Mouse (Mus musculus): ENCODE measurements around the gene Ddx20. TPM values are rescaled to one million over a fixed set of nuclear protein-coding genes. Genes with fewer than 3 reads are reported as not detected.
A peak's percentile ranks its signal among the peaks of the same experiment; 100 is the strongest.

Ddx20 gene
- polyA plus RNA-seq, 1 experiment from 2014 or later: 27.6 TPM

DNA sequence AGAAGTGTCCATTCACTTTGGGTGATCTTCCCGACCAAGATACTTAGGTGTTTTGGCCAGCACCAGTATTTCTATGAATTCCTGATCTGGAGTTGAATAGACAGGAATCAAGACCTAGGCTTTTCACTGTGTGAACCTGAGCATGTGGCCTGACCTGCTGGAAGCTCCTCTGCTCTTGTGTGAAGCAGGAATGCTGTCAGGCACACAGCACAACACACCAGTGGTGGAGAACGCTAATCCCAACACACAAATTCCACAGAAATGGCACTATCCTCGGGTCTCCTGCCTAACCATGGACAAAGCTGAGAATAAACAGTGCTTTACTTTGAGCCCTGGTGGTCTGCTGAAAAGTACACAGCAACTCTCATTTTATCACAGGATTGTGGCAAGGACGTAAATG lies 33.1 kb upstream of the Ddx20 start:
- 70% methylated on average over 4 of the region's 4 CpGs for WGBS
- H3K4me2 ChIP-seq (ENCODE audit: low read depth, low read length): no peak overlapping the region
- no peak overlapping the region for H3K9ac ChIP-seq (ENCODE audit: low read depth, low read length)
- H3K27ac ChIP-seq (replicated peaks; ENCODE audit: low read depth, low read length): no peak overlapping the region
- H3K4me1 ChIP-seq (ENCODE audit: control insufficient read depth, insufficient read depth, low read length): peaks cover 9% of the 10 kb centered on the region; the same call in 1 of the 2 replicates
- H3K27me3 ChIP-seq (replicated peaks; ENCODE audit: control insufficient read depth, insufficient read depth, low read length): no peaks in the 10 kb centered on the region
- no peaks in the 10 kb centered on the region for H3K9me3 ChIP-seq (ENCODE audit: control insufficient read depth, low read length)
- DNase-seq (ENCODE audit: low spot score) (no peak), ATAC-seq (ENCODE audit: low read depth) (no peak)
- no peaks in the 10 kb centered on the region for H3K36me3 ChIP-seq (ENCODE audit: control insufficient read depth, insufficient read depth, low read length)
- no peak overlapping the region for H3K4me3 ChIP-seq (ENCODE audit: low read depth, low read length)

DNA sequence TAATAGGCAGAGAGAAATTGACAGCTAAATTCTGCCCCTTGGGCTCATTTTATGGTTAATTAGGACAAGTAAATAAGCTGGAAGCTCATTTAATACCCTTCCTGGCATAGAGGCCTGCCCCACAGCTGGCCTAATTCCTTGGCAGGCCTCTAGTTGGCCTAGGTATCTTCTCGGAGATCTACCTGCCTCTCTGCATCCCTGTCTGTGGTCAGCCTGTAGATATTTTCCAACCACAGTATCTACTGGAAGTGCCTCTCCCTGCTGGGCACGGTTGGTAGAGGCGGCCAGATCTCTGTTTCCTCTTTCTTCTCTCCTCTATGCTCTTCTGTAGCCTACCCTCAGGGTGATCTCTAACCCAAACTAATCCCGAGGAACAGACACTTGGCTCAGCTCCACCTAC lies 32.6 kb upstream of the Ddx20 start:
- Histone ChIP-seq H3K9me3 (ENCODE audit: control insufficient read depth, low read length) (no peaks in the 10 kb centered on the region), H3K4me3 (ENCODE audit: low read depth, low read length) (no peak overlapping the region), H3K27ac (replicated peaks; ENCODE audit: low read depth, low read length) (no peak overlapping the region), H3K4me2 (ENCODE audit: low read depth, low read length) (no peak overlapping the region), H3K27me3 (replicated peaks; ENCODE audit: control insufficient read depth, insufficient read depth, low read length) (no peaks in the 10 kb centered on the region), H3K4me1 (ENCODE audit: control insufficient read depth, insufficient read depth, low read length) (peaks cover 9% of the 10 kb centered on the region; the same call in 1 of the 2 replicates), H3K9ac (ENCODE audit: low read depth, low read length) (no peak overlapping the region), H3K36me3 (ENCODE audit: control insufficient read depth, insufficient read depth, low read length) (no peaks in the 10 kb centered on the region)
- DNase-seq (ENCODE audit: low spot score) (no peak), ATAC-seq (ENCODE audit: low read depth) (no peak)
- 60% methylated on average over 4 of the region's 4 CpGs for WGBS

DNA sequence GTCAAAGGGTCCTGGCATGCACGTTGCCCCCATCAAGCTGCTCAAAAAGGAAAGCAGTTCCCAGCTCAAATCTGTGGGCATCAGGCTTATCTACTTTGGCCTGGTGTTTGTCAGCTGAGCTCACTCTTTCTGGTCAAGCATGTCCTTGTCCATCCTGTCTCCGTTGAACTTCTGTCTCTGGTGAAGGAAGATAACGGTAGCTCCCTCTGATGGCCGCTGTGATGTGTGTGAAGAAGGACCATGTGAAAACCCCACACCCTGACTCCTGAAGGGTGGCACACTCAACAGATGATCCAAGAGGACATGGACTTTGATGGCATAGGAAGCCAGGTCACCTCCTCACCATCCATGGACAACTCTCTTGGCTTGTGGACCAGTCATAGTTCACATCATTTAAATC lies 31.4 kb upstream of the Ddx20 start:
- Histone ChIP-seq H3K4me2 (ENCODE audit: low read depth, low read length) (no peak overlapping the region), H3K27ac (replicated peaks; ENCODE audit: low read depth, low read length) (no peak overlapping the region), H3K27me3 (replicated peaks; ENCODE audit: control insufficient read depth, insufficient read depth, low read length) (no peaks in the 10 kb centered on the region), H3K4me1 (ENCODE audit: control insufficient read depth, insufficient read depth, low read length) (peaks cover 17% of the 10 kb centered on the region), H3K36me3 (ENCODE audit: control insufficient read depth, insufficient read depth, low read length) (no peaks in the 10 kb centered on the region), H3K4me3 (ENCODE audit: low read depth, low read length) (no peak overlapping the region), H3K9ac (ENCODE audit: low read depth, low read length) (no peak overlapping the region), H3K9me3 (ENCODE audit: control insufficient read depth, low read length) (no peaks in the 10 kb centered on the region)
- ATAC-seq (ENCODE audit: low read depth): no peak
- DNase-seq (ENCODE audit: low spot score): no peak
- 46% methylated on average over 4 of the region's 4 CpGs for WGBS

DNA sequence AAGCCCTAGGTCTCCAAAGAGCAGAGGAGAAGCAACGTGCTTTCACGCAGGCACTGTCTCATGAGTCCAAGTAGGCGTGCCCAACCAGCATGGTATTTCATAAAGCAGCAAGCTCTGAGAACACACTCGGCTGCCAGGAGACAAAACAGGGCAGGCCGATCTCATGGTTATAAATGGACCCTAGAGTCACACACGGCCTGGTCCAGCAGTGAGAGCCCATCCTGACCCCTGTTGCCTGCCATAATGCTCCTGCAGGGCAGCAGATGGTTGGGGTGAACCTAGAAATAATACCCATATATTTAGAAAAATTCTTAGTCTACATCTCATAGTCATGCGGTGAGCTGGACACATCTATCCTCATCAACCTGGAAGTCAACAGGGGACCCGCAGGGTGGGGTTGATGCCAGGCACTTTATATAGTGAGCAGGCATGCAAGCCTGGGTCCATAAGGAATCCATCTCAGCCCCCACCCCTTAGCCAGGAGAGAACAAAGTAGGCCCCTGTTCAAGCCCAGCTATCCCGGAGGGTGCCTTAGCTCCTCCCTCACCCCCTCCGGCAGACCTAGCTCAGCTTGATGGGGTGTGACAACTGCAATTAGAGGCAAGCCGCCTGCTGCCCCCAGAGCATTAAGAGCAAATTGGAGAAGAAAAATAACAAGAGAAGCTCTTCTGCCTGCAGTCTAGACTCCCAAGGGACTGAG lies 30.6 kb upstream of the Ddx20 start:
- H3K4me1 ChIP-seq (ENCODE audit: control insufficient read depth, insufficient read depth, low read length): peaks cover 21% of the 10 kb centered on the region
- no peak overlapping the region for H3K9ac ChIP-seq (ENCODE audit: low read depth, low read length)
- 42% methylated on average over 11 of the region's 11 CpGs for WGBS
- 0 out of 2 replicates have a peak overlapping the region, but pooled peaks have one; percentile 4 for H3K27ac ChIP-seq (replicated peaks; ENCODE audit: low read depth, low read length)
- DNase-seq (ENCODE audit: low spot score): peak; percentile 77
- H3K36me3 ChIP-seq (ENCODE audit: control insufficient read depth, insufficient read depth, low read length): no peaks in the 10 kb centered on the region
- H3K27me3 ChIP-seq (replicated peaks; ENCODE audit: control insufficient read depth, insufficient read depth, low read length): no peaks in the 10 kb centered on the region
- no peaks in the 10 kb centered on the region for H3K9me3 ChIP-seq (ENCODE audit: control insufficient read depth, low read length)
- H3K4me3 ChIP-seq (ENCODE audit: low read depth, low read length): no peak overlapping the region
- H3K4me2 ChIP-seq (ENCODE audit: low read depth, low read length): no peak overlapping the region
- ATAC-seq (ENCODE audit: low read depth): peak; percentile 55

DNA sequence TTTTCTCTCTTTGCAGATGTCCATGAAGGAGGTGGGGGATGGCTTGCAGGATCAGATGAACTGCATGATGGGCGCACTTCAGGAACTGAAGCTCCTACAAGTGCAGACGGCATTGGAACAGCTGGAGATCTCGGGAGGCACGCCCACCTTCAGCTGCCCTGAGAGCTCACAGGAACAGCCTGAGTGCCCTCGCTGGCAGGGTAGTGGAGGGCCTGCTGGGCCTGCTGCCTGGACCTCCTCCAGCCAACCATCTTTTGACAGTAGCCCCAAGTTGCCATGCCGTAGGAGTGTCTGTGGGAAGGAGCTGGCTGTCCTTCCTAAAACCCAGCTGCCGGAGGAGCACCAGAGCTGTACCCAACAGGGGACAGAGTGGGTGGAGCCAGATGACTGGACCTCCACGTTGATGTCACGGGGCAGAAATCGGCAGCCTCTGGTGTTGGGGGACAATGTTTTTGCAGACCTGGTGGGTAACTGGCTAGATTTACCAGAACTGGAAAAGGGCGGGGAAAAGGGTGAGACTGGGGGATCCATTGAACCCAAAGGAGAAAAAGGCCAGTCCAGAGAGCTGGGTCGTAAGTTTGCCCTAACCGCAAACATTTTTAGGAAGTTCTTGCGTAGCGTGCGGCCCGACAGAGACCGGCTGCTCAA lies 29.1 kb upstream of the Ddx20 start:
- no peaks in the 10 kb centered on the region for H3K27me3 ChIP-seq (replicated peaks; ENCODE audit: control insufficient read depth, insufficient read depth, low read length)
- DNase-seq (ENCODE audit: low spot score): peak; percentile 81
- no peak overlapping the region for H3K4me3 ChIP-seq (ENCODE audit: low read depth, low read length)
- H3K36me3 ChIP-seq (ENCODE audit: control insufficient read depth, insufficient read depth, low read length): no peaks in the 10 kb centered on the region
- 60% methylated on average over 18 of the region's 18 CpGs for WGBS
- H3K4me1 ChIP-seq (ENCODE audit: control insufficient read depth, insufficient read depth, low read length): peaks cover 21% of the 10 kb centered on the region
- H3K4me2 ChIP-seq (ENCODE audit: low read depth, low read length): no peak overlapping the region
- H3K27ac ChIP-seq (replicated peaks; ENCODE audit: low read depth, low read length): peak overlapping the region; percentile 1; the same call in 1 of the 2 replicates
- no peak overlapping the region for H3K9ac ChIP-seq (ENCODE audit: low read depth, low read length)
- peak; percentile 14; the same call in 1 of the 2 replicates for ATAC-seq (ENCODE audit: low read depth)
- no peaks in the 10 kb centered on the region for H3K9me3 ChIP-seq (ENCODE audit: control insufficient read depth, low read length)

DNA sequence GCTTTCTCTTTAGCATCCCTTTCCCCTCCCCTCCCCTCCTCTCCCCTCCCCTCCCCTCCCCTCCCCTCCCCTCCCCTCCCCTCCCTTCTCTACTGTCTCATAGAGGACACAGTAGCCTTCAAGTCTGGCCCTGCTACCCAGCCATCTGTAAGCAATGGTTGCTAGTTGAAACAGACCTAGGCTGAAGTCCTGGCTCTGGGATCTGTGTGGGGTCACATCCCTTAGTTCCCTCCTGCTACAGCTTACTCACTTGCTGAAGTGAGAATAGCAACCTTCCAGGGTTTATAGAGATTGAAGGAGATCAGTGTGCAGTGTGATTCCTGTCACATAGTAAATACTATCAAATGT lies 27.4 kb upstream of the Ddx20 start:
- H3K27ac ChIP-seq (replicated peaks; ENCODE audit: low read depth, low read length): no peak overlapping the region
- no peak overlapping the region for H3K4me2 ChIP-seq (ENCODE audit: low read depth, low read length)
- H3K9ac ChIP-seq (ENCODE audit: low read depth, low read length): no peak overlapping the region
- no peaks in the 10 kb centered on the region for H3K27me3 ChIP-seq (replicated peaks; ENCODE audit: control insufficient read depth, insufficient read depth, low read length)
- H3K9me3 ChIP-seq (ENCODE audit: control insufficient read depth, low read length): no peaks in the 10 kb centered on the region
- no peak for DNase-seq (ENCODE audit: low spot score)
- H3K36me3 ChIP-seq (ENCODE audit: control insufficient read depth, insufficient read depth, low read length): no peaks in the 10 kb centered on the region
- peaks cover 25% of the 10 kb centered on the region for H3K4me1 ChIP-seq (ENCODE audit: control insufficient read depth, insufficient read depth, low read length)
- ATAC-seq (ENCODE audit: low read depth): no peak
- H3K4me3 ChIP-seq (ENCODE audit: low read depth, low read length): no peak overlapping the region

DNA sequence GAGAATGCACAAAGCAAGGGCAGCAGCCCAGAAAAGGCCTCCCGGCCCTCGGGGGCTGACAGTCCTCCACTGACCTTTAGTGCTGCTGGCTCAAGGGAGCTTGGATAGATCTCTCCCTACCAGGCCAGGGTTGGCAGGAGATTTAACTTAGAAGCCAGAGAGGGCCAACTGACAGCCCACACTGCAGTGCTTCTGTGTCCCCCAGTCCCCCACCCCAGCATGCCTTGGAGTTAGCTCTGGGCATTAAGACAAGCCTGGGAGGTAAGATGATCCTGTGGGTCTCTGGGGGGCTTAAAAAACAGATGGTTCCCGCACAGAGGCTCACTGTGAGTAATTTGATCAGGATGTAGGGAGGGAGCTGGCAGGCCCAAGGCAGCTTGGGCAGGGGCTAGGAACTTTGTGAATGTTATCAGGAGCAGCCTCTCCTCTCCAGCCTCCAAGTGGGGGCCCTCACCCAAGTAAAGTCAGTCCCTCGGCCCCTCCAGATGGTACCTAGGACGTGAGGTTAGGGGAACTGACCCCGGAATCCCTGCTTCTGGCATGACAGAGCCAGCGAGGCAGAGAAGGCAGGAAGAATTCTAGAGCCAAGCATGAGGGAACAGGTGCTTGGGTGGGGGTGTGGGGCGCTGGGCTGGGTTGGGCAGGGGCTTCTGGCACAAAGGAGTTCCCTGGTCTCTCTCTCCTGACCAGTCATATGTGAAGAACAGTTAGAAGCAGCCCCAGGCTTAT lies 26.9 kb upstream of the Ddx20 start:
- 4% methylated on average over 8 of the region's 8 CpGs for WGBS
- no peak overlapping the region for H3K4me2 ChIP-seq (ENCODE audit: low read depth, low read length)
- H3K27ac ChIP-seq (replicated peaks; ENCODE audit: low read depth, low read length): peak overlapping the region; percentile 77
- H3K4me1 ChIP-seq (ENCODE audit: control insufficient read depth, insufficient read depth, low read length): peaks cover 25% of the 10 kb centered on the region
- DNase-seq (ENCODE audit: low spot score): peak; percentile 89
- no peaks in the 10 kb centered on the region for H3K36me3 ChIP-seq (ENCODE audit: control insufficient read depth, insufficient read depth, low read length)
- no peaks in the 10 kb centered on the region for H3K27me3 ChIP-seq (replicated peaks; ENCODE audit: control insufficient read depth, insufficient read depth, low read length)
- peak; percentile 82 for ATAC-seq (ENCODE audit: low read depth)
- no peak overlapping the region for H3K9ac ChIP-seq (ENCODE audit: low read depth, low read length)
- no peaks in the 10 kb centered on the region for H3K9me3 ChIP-seq (ENCODE audit: control insufficient read depth, low read length)
- no peak overlapping the region for H3K4me3 ChIP-seq (ENCODE audit: low read depth, low read length)

DNA sequence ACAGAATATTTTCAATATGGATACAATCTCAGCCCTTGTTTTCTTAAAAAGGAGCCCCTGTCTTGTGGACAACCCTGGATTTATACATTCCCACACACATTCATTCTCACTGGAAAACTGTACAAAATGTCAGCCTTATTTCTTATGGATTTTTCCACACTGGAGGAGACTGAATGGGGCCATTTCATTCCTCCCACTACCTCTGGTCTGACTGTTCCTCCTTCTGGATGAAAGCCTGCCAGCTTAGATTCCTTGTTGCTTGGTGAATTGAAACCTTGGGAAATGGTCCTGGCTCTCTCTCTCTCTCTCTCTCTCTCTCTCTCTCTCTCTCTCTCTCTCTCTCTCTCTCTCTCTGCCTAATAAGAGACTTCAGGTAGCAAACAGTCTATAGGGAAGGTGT lies 25.5 kb upstream of the Ddx20 start:
- H3K9me3 ChIP-seq (ENCODE audit: control insufficient read depth, low read length): no peaks in the 10 kb centered on the region
- no peak overlapping the region for H3K4me2 ChIP-seq (ENCODE audit: low read depth, low read length)
- H3K4me1 ChIP-seq (ENCODE audit: control insufficient read depth, insufficient read depth, low read length): peaks cover 16% of the 10 kb centered on the region
- DNase-seq (ENCODE audit: low spot score): no peak
- H3K27me3 ChIP-seq (replicated peaks; ENCODE audit: control insufficient read depth, insufficient read depth, low read length): no peaks in the 10 kb centered on the region
- no peak for ATAC-seq (ENCODE audit: low read depth)
- H3K36me3 ChIP-seq (ENCODE audit: control insufficient read depth, insufficient read depth, low read length): no peaks in the 10 kb centered on the region
- no peak overlapping the region for H3K9ac ChIP-seq (ENCODE audit: low read depth, low read length)
- no peak overlapping the region for H3K4me3 ChIP-seq (ENCODE audit: low read depth, low read length)
- no peak overlapping the region for H3K27ac ChIP-seq (replicated peaks; ENCODE audit: low read depth, low read length)
